Mouse (Mus musculus) forebrain, embryonic 12.5 days (tissue): Measurements from ENCODE around the gene 9130008F23Rik. TPM values are rescaled to one million over a fixed set of nuclear protein-coding genes. Genes with fewer than 3 reads are reported as not detected.

Experiments
- ATAC-seq: fragments of 200-750 bp; cut with Nextera tagmentation; 2 replicates; pipeline ENCODE4 v1.8.0; 2017; ENCODE audit warnings: moderate TSS enrichment; ENCODE audit not compliant: low FRiP score
- H3K27ac ChIP-seq: fragments of 300-500 bp; sonication (generic); 2 replicates; pipeline ENCODE4 v1.5.1; 2016; ENCODE audit warnings: mild to moderate bottlenecking
- H3K27me3 ChIP-seq: fragments of 300-500 bp; sonication (generic); 2 replicates; pipeline ENCODE4 v1.6.1; 2016; ENCODE audit warnings: mild to moderate bottlenecking
- H3K36me3 ChIP-seq: fragments of 300-500 bp; sonication (generic); replicated peaks from 2 replicates; pipeline ENCODE4 v1.6.1; 2016; ENCODE audit warnings: mild to moderate bottlenecking
- H3K4me1 ChIP-seq: fragments of 300-500 bp; sonication (generic); 2 replicates; pipeline ENCODE4 v1.6.1; 2016
- H3K4me2 ChIP-seq: fragments of 300-500 bp; sonication (generic); 2 replicates; pipeline ENCODE4 v1.6.1; 2016; ENCODE audit warnings: mild to moderate bottlenecking, moderate library complexity
- H3K4me3 ChIP-seq: fragments of 300-500 bp; sonication (generic); replicated peaks from 2 replicates; pipeline ENCODE4 v1.5.1; 2016; ENCODE audit warnings: mild to moderate bottlenecking
- H3K9ac ChIP-seq: fragments of 300-500 bp; sonication (generic); 2 replicates; pipeline ENCODE4 v1.6.1; 2016; ENCODE audit warnings: mild to moderate bottlenecking
- H3K9me3 ChIP-seq: fragments of 300-500 bp; sonication (generic); 2 replicates; pipeline ENCODE4 v1.6.1; 2016
- WGBS: fragments of 180-500 bp; shearing (Covaris S2); methylation state at CpG from one replicate; pipeline ENCODE4 v1.1.7; 2016; 5-methylcytosine and 5-hydroxymethylcytosine counted together
- polyA plus RNA-seq: library from polyadenylated mRNA; unstranded; fragments of >200 nt; fragmentation: Nextera tagmentation; extraction: Ambion mirVana; gene quantifications from 2 replicates; pipeline ENCODE4 v1.2.1, GENCODE M21; 2016

The 9130008F23Rik gene
- 0.73 and 0.88 TPM in 2 replicates for polyA plus RNA-seq

DNA sequence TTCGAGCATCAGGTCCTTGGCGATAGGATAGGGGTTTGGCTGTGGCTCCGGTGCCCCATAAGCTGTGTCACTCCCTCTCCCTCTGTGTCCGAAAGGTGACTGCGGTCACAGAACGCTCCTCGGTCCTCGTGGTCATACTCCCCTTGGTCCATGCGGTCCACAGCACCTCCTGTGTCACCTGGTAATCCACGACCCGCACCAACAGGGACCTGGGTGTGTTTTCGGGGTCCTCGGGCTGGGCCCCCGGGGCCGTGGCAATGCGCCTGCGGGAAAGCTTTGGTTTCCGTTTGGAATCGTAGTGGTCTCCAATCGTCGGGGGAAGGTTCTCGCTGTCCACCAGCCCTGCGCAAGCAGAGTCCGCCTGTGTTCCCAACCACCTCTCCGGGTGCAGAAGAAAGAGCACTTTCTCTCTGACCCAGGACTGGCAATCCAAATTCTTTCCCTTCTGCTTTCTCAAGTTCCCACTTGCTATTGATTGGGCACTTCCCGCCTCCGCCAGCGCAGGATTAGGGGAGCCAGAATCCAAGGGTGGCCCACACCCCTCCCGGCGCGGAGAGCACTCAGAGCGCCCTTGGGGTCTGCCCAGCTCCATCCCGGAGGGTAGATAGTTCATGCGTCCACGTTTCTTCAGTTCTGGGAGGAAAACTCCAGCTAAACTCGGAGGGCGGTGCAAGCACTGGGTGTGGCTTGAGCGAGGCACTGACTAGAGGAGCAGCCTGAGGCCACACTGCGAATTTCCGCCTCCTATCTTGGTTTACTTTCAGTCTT is at the start of gene 9130008F23Rik:
TSS of gene 9130008F23Rik (minus strand) at position 636 of the 768 bp plus-strand sequence.
- Histone ChIP-seq H3K27ac (no peak within 1 kb of the TSS), H3K4me1 (peaks cover 3% of the 10 kb centered on the region; the same call in 1 of the 2 replicates), H3K27me3 (no peaks in the 10 kb centered on the region), H3K36me3 (no peaks in the 10 kb centered on the region), H3K9me3 (no peaks in the 10 kb centered on the region), H3K9ac (peak within 1 kb of the TSS; percentile 50), H3K4me2 (peak within 1 kb of the TSS; percentile 87), H3K4me3 (peak within 1 kb of the TSS; percentile 50)
- peak; percentile 80 for ATAC-seq
- WGBS: under 1% methylated on average over 40 of the region's 40 CpGs

DNA sequence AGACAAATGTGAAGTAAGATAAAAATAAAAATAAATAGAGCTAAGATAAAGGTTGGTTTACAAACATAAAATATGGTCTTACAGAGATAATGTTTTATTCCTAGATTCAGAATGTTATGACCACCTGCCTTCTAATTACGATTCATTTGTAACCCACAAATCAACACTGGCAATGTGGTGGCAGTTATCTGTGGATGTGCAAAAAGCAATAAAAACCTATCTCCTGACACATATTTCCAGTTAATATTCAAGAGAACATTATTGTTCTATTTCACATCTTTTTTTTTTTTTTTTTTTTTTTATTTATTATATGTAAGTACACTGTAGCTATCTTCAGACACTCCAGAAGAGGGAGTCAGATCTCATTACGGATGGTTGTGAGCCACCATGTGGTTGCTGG is 35.1 kb upstream of the 9130008F23Rik start:
- H3K36me3 ChIP-seq: no peaks in the 10 kb centered on the region
- H3K4me3 ChIP-seq: no peak overlapping the region
- no peaks in the 10 kb centered on the region for H3K27me3 ChIP-seq
- no peaks in the 10 kb centered on the region for H3K4me1 ChIP-seq
- no peak overlapping the region for H3K9ac ChIP-seq
- no peak overlapping the region for H3K4me2 ChIP-seq
- H3K9me3 ChIP-seq: no peaks in the 10 kb centered on the region
- 87% methylated on average over 2 of the region's 2 CpGs for whole genome bisulfite sequencing
- no peak overlapping the region for H3K27ac ChIP-seq
- ATAC-seq: no peak

DNA sequence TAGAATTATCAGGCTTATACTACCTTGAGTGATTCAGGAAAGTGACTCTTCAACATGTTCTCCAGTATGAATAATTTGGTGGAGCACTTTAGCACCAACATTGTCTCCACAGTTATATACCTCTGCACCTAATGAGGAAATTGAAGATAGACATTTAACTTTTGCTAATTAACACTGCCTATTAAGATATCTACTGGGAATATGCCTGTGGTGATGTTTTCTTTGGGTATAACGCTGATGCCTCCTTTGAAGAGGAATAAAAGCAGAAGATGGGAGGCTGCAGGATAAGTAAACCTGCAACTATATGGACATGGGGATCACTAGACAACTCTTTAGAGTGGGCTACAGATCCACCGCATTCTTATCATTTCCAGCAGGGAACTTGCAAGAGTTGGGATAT is 33.9 kb upstream of the 9130008F23Rik start, which contains the start of gene Glyatl3:
TSS of gene Glyatl3 (minus strand) at position 101 of the 400 bp plus-strand sequence.
- no peak within 1 kb of the TSS for H3K27ac ChIP-seq

DNA sequence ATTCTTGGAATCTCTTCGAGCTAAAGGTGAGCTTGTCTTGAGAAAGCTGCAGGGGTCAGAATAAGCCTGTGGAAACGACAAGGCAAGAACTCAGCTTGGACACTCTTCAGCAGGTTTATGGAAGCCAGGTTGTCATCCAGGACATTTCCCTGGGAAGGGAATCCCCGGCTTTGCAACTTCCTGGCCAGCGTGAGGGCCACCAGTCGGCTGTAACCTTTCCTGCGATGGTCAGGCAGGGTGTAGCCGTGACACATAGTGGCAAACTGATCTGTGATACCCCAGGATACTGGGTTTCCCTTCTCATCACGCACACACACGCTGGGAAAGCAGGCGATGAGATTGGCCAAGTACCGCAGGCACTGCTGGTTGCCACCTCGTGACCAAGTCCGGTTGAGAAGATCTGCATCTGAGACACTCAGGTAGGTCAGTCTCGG is 24.4 kb upstream of the 9130008F23Rik start:
- H3K4me3 ChIP-seq: no peak overlapping the region
- no peak overlapping the region for H3K9ac ChIP-seq
- H3K27ac ChIP-seq: no peak overlapping the region
- H3K36me3 ChIP-seq: no peaks in the 10 kb centered on the region
- H3K27me3 ChIP-seq: no peaks in the 10 kb centered on the region
- peaks cover 10% of the 10 kb centered on the region for H3K4me1 ChIP-seq
- 0 out of 2 replicates have a peak, but pooled peaks have one; percentile 30 for ATAC-seq
- peak overlapping the region; percentile 26 for H3K4me2 ChIP-seq
- no peaks in the 10 kb centered on the region for H3K9me3 ChIP-seq
- WGBS: 16% methylated on average over 14 of the region's 14 CpGs

More for the DNA sequence above, 33.9 kb upstream of the 9130008F23Rik start, which contains the start of gene Glyatl3:
- Histone ChIP-seq H3K27me3 (no peaks in the 10 kb centered on the region), H3K4me3 (no peak within 1 kb of the TSS), H3K4me2 (no peak within 1 kb of the TSS), H3K36me3 (no peaks in the 10 kb centered on the region), H3K9me3 (no peaks in the 10 kb centered on the region), H3K9ac (no peak within 1 kb of the TSS), H3K4me1 (no peaks in the 10 kb centered on the region)
- 95% methylated on average over 2 of the region's 2 CpGs for WGBS
- no peak for ATAC-seq

DNA sequence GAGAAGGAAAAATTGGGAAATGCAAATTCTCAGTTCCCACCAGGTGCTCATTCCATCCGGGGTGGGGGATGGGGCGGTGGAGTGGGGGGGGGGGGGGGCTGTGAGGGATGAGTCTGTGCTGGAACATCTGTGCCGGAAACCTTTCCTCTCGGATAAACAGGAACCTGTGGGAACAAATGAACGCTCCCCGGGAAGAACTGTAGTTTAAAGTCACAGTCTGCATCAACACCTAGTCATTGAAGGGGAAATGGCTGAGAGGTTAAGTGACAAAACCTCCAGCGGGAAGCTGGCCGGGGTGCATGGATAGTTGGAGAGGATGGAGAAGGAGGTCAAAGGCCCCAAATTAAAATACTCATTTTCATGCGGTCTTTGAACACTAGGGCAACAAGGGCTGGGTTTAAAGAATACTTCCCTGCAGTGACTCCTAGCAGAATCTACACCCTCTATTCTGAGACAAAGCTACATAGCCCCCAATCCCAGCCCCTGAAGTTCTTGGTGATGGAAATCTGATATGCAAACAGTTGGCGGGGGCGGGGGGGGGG is 23.8 kb upstream of the 9130008F23Rik start:
- Histone ChIP-seq H3K4me1 (peaks cover 10% of the 10 kb centered on the region), H3K9ac (no peak overlapping the region), H3K27ac (no peak overlapping the region), H3K36me3 (no peaks in the 10 kb centered on the region), H3K4me3 (no peak overlapping the region), H3K4me2 (peak overlapping the region; percentile 26; the same call in 1 of the 2 replicates), H3K27me3 (no peaks in the 10 kb centered on the region), H3K9me3 (no peaks in the 10 kb centered on the region)
- ATAC-seq: 0 out of 2 replicates have a peak, but pooled peaks have one; percentile 46
- WGBS: 7% methylated on average over 10 of the region's 11 CpGs

DNA sequence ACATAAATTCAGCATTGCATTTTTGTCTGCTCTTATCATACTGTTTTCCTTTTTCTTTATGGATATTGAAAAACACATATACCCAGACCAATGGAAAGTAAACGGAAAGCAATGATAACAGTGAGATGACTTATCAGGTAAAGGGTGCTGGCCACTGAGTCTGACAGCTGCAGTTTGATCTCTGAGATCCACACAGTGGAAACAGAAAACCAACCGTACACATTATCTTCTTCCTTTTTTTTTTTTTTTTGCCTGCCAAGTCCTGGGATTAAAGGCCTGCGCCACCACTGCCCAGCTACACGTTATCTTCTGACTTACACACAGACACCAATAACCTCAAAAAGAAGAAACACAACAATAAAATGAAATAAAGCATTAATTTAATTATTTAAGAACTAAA is 23.0 kb upstream of the 9130008F23Rik start:
- peaks cover 10% of the 10 kb centered on the region for H3K4me1 ChIP-seq
- ATAC-seq: no peak
- no peaks in the 10 kb centered on the region for H3K27me3 ChIP-seq
- H3K4me3 ChIP-seq: no peak overlapping the region
- no peaks in the 10 kb centered on the region for H3K9me3 ChIP-seq
- no peak overlapping the region for H3K9ac ChIP-seq
- WGBS: 79% methylated on average over 4 of the region's 4 CpGs
- H3K4me2 ChIP-seq: no peak overlapping the region
- no peaks in the 10 kb centered on the region for H3K36me3 ChIP-seq
- no peak overlapping the region for H3K27ac ChIP-seq

DNA sequence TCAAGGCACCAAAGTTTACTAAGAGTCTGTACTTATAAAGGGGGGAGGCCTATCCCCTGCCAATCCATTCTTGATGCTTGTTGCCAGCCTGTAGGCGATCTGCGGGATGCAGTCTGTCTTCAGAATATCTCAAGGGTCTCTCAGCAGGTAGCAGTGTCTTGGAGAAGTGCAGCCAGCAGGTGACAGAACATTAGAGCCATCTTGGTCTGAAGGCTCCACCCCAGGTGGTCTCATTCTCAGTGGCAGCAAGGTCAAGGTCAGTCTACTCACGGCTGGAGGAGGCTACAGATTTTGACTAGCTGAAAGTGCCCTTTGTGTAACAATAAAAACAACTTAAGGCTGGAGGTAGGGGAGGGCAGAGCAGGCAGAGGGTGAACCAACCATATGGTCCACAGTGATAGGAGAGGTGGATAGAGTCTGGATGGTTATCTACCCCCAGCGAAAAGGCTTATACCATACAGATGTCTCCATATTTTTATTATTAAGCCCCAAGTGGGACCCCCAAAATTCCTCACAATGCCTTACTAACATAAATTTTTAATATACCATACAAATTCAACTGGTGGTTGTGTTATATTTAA is 19.5 kb upstream of the 9130008F23Rik start:
- 38% methylated on average over 4 of the region's 4 CpGs for WGBS
- no peaks in the 10 kb centered on the region for H3K27me3 ChIP-seq
- no peak overlapping the region for H3K4me2 ChIP-seq
- H3K4me1 ChIP-seq: peaks cover 9% of the 10 kb centered on the region
- no peak for ATAC-seq
- no peaks in the 10 kb centered on the region for H3K9me3 ChIP-seq
- H3K9ac ChIP-seq: no peak overlapping the region
- H3K27ac ChIP-seq: no peak overlapping the region
- no peaks in the 10 kb centered on the region for H3K36me3 ChIP-seq
- H3K4me3 ChIP-seq: no peak overlapping the region

DNA sequence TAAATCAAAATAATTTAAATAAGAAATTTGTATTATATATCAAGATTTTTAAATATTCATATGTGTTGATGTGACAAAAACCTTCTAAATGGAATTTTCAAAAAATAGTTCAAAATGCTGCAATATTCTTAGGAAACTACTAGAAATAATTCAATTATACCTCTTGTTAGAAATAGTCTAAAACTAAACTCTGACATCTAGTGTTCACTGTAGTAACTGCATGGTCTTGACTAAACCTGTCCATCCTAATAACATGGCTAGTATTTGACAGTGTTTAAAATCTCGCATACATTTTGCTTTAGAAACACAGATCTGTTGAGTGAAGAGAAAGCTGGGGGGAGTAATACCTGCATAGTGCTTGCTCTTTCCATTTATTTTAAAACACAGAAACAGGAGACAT is 16.5 kb upstream of the 9130008F23Rik start:
- no peaks in the 10 kb centered on the region for H3K4me1 ChIP-seq
- ATAC-seq: 0 out of 2 replicates have a peak, but pooled peaks have one; percentile 44
- no peaks in the 10 kb centered on the region for H3K27me3 ChIP-seq
- WGBS: 78% methylated on average over 1 of the region's 1 CpGs
- H3K4me2 ChIP-seq: no peak overlapping the region
- H3K9me3 ChIP-seq: no peaks in the 10 kb centered on the region
- no peak overlapping the region for H3K4me3 ChIP-seq
- no peak overlapping the region for H3K27ac ChIP-seq
- H3K36me3 ChIP-seq: no peaks in the 10 kb centered on the region
- H3K9ac ChIP-seq: no peak overlapping the region

DNA sequence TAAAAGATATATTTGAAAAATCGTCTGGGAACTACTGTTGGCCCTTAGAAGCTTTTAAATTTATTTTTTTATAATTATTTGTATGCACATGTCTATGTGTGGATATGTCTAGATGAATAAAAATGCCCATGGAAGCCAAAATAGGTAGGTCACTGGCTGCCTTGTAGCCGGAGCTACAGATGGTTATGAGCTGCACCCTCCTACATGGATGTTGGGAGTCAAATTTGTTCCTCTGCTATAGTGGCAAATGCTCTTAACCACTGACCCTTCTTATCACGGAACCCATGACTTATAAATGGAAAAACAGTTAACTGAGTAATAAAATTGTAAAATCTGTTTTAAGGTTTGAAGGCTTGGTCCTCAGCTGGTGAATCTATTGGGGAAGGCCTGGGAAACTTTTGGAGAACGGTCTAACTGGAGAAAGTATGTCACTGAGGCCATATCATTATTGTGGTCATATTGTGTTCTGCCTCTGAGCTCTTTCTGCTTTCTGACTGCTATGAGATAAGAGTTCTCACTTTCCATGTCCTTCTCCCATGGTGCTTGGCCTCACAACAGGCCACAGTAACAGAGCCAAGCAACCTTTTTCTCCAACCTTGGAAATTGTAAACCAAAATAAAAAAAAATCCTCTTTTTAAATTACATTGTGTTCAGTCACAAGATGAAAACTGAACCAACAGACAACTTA is 7.6 kb upstream of the 9130008F23Rik start:
- no peak for ATAC-seq
- H3K36me3 ChIP-seq: no peaks in the 10 kb centered on the region
- no peaks in the 10 kb centered on the region for H3K9me3 ChIP-seq
- no peak overlapping the region for H3K27ac ChIP-seq
- no peak overlapping the region for H3K4me3 ChIP-seq
- no peaks in the 10 kb centered on the region for H3K27me3 ChIP-seq
- WGBS: 86% methylated on average over 4 of the region's 4 CpGs
- H3K4me1 ChIP-seq: no peaks in the 10 kb centered on the region
- no peak overlapping the region for H3K4me2 ChIP-seq
- H3K9ac ChIP-seq: no peak overlapping the region

DNA sequence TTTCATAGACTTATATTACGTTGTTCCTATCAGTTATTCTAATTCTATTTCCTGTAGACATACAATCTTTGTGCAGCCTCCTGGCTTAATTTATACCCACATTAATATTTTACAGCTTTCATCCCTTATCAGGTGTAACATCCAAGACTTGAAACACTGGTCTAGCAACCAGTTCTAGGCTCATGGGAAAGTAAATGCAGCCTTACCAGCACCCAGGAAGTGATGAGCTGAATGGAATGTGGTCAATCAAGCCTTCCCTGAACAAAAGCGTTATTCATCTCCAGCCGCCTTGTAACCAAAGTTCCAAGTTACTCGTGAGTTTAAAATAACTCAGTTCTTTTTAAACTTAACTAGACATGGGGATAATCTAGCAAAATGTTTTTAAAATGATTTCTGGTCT is 4.8 kb upstream of the 9130008F23Rik start:
- no peak overlapping the region for H3K27ac ChIP-seq
- H3K4me1 ChIP-seq: no peaks in the 10 kb centered on the region
- ATAC-seq: no peak
- 83% methylated on average over 4 of the region's 4 CpGs for WGBS
- no peak overlapping the region for H3K4me2 ChIP-seq
- no peaks in the 10 kb centered on the region for H3K9me3 ChIP-seq
- H3K27me3 ChIP-seq: no peaks in the 10 kb centered on the region
- H3K9ac ChIP-seq: no peak overlapping the region
- H3K4me3 ChIP-seq: no peak overlapping the region
- H3K36me3 ChIP-seq: no peaks in the 10 kb centered on the region

DNA sequence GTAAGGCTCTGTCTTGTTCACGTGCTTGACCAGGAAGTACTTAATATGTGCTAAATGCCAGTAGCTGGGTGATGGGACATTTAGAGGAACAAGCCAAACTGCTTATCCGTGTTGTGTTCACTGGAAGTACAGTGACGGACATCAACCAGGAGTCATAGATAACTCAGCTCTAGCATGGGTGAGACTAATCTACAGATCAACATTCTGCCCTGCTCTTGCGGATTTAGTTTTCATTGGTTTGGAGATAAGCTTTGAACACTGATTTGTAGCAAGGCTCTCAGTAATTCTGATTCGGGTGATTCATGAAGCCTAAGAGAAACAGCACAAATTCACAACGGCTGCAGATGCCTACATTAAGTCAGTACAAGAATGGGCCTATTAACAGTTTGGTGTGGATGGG is 1.8 kb upstream of the 9130008F23Rik start:
- Histone ChIP-seq H3K4me1 (peaks cover 3% of the 10 kb centered on the region; the same call in 1 of the 2 replicates), H3K4me3 (no peak overlapping the region), H3K27me3 (no peaks in the 10 kb centered on the region), H3K9me3 (no peaks in the 10 kb centered on the region), H3K27ac (no peak overlapping the region), H3K9ac (no peak overlapping the region), H3K4me2 (no peak overlapping the region), H3K36me3 (no peaks in the 10 kb centered on the region)
- ATAC-seq: no peak
- 90% methylated on average over 6 of the region's 6 CpGs for WGBS

DNA sequence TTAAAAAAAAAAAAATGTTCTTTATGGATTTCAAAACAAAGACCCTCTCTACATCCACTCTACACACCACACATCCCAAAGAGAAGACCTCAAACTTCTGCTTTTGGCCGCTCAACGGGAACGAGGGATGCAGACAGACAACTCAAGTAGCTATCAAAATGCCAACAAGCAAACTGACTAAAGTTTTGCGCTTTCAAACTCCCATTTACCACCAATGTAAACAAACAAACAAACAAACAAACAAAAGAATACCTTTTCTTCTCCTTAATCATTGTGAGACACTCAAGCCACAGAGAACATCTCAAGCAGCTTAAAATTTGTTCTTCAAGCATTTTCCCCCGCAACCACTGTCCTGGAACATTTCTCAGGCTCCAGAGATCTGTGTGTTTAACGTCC is 833 bp downstream of the 9130008F23Rik start:
- H3K27me3 ChIP-seq: no peaks in the 10 kb centered on the region
- H3K27ac ChIP-seq: no peak overlapping the region
- H3K4me2 ChIP-seq: peak overlapping the region; percentile 87
- H3K4me1 ChIP-seq: peaks cover 3% of the 10 kb centered on the region; the same call in 1 of the 2 replicates
- no peak for ATAC-seq
- no peaks in the 10 kb centered on the region for H3K36me3 ChIP-seq
- peak overlapping the region; percentile 50 for H3K4me3 ChIP-seq
- WGBS: 15% methylated on average over 6 of the region's 6 CpGs
- H3K9ac ChIP-seq: peak overlapping the region; percentile 50
- H3K9me3 ChIP-seq: no peaks in the 10 kb centered on the region
